Mouse (Mus musculus) kidney, adult 2 months (tissue): ENCODE data around the gene Trim29. TPM values are rescaled to one million over a fixed set of nuclear protein-coding genes. Genes with fewer than 3 reads are reported as not detected.

Experiments used
- DNase-seq: peaks from one replicate; pipeline ENCODE4 v3.0.0; 2021
- H3K27ac ChIP-seq: fragments of 200-500 bp; 2 replicates; pipeline ENCODE4 v1.5.1; 2012; ENCODE audit warnings: low read depth, low read length, control low read depth, inconsistent platforms; ENCODE audit not compliant: insufficient read depth
- H3K27me3 ChIP-seq: fragments of 200-500 bp; replicated peaks from 2 replicates; pipeline ENCODE4 v1.6.1; 2012; ENCODE audit warnings: mild to moderate bottlenecking, moderate library complexity, low read length, inconsistent platforms; ENCODE audit not compliant: control insufficient read depth, insufficient read depth
- H3K36me3 ChIP-seq: fragments of 200-500 bp; 2 replicates; pipeline ENCODE4 v1.6.1; 2012; ENCODE audit warnings: mild to moderate bottlenecking, moderate library complexity, low read length, inconsistent platforms; ENCODE audit not compliant: control insufficient read depth, insufficient read depth
- H3K4me1 ChIP-seq: fragments of 200-500 bp; 2 replicates; pipeline ENCODE4 v1.6.1; 2011; ENCODE audit warnings: low read length; ENCODE audit not compliant: control insufficient read depth, insufficient read depth
- H3K4me3 ChIP-seq: fragments of 200-500 bp; 2 replicates; pipeline ENCODE4 v1.5.1; 2011; ENCODE audit warnings: mild to moderate bottlenecking, low read depth, low read length, control low read depth; ENCODE audit not compliant: insufficient read depth
- CTCF ChIP-seq: fragments of 200-500 bp; conservative IDR thresholded peaks from 2 replicates; pipeline ENCODE4 v1.5.1; 2011; ENCODE audit warnings: low read depth, mild to moderate bottlenecking, control low read depth, low read length, moderate library complexity, mixed read lengths; ENCODE audit not compliant: insufficient read depth, insufficient read length
- POLR2A ChIP-seq: fragments of 200-500 bp; IDR thresholded peaks from one replicate; pipeline ENCODE4 v1.6.1; 2011; ENCODE audit warnings: low read depth, low read length, control low read depth
- WGBS: fragments of 180-500 bp; shearing (Covaris S2); methylation state at CpG from one replicate; pipeline ENCODE4 v1.1.7; 2018; 5-methylcytosine and 5-hydroxymethylcytosine counted together
- polyA plus RNA-seq: library from polyadenylated mRNA; depleted of rRNA; stranded (reverse); fragments of >200 nt; gene quantifications from 2 replicates; pipeline ENCODE4 v1.2.3, GENCODE M21; 2012

The Trim29 gene
- polyA plus RNA-seq, 1 experiment = 0.74 TPM

DNA sequence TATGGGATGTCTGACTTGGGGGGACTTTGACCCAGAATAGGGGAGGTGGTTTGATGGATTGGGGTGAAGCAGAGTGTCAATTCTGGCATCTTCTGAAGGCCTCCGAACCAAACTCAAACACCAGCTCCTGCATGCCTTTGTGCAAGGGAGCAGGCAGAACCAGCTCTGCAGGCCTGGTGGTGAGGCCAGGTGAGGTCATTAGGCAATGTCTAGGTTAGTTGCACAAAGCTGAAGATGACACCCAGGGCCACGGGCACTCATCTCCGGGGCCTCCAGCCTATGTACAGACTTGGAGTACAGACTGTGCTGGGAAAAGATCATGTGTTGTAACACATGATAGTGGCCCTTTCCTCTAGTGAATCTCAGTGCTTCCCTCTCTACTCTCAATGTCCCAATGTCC lies 3.2 kb downstream of the Trim29 start:
- TF ChIP-seq POLR2A = no peak
- no peak for TF ChIP-seq CTCF
- H3K27me3 ChIP-seq = no peaks in the 10 kb centered on the region
- no peaks in the 10 kb centered on the region for H3K36me3 ChIP-seq
- 79% methylated on average over 3 of the region's 3 CpGs for WGBS
- H3K4me1 ChIP-seq = no peaks in the 10 kb centered on the region
- H3K27ac ChIP-seq = no peak overlapping the region
- no peak overlapping the region for H3K4me3 ChIP-seq
- no peak for DNase-seq

- Histone ChIP-seq H3K27me3 (no peaks in the 10 kb centered on the region), H3K4me1 (no peaks in the 10 kb centered on the region), H3K4me3 (no peak overlapping the region), H3K36me3 (no peaks in the 10 kb centered on the region), H3K27ac (no peak overlapping the region)
- TF ChIP-seq CTCF (no peak), POLR2A (no peak)
- 58% methylated on average over 3 of the region's 3 CpGs for WGBS
- no peak for DNase-seq
Observed at GRCm38 (mm10) chr9:43315320-43315950, 4.8 kb downstream of the Trim29 start.

- no peaks in the 10 kb centered on the region for H3K27me3 ChIP-seq
- no peaks in the 10 kb centered on the region for H3K4me1 ChIP-seq
- TF ChIP-seq POLR2A = no peak
- TF ChIP-seq CTCF = no peak
- H3K27ac ChIP-seq = no peak overlapping the region
- H3K4me3 ChIP-seq = no peak overlapping the region
- DNase-seq = no peak
- no peaks in the 10 kb centered on the region for H3K36me3 ChIP-seq
- 88% methylated on average over 4 of the region's 4 CpGs for WGBS
Observed at GRCm38 (mm10) chr9:43316466-43316865, 5.8 kb downstream of the Trim29 start.

GRCm38 (mm10) chr9:43318661-43319060 lies 8.0 kb downstream of the Trim29 start:
- Histone ChIP-seq H3K4me1 (no peaks in the 10 kb centered on the region), H3K27ac (no peak overlapping the region), H3K27me3 (no peaks in the 10 kb centered on the region), H3K4me3 (no peak overlapping the region), H3K36me3 (no peaks in the 10 kb centered on the region)
- 71% methylated on average over 10 of the region's 10 CpGs for WGBS
- DNase-seq = no peak
- TF ChIP-seq POLR2A (no peak), CTCF (no peak)

DNA sequence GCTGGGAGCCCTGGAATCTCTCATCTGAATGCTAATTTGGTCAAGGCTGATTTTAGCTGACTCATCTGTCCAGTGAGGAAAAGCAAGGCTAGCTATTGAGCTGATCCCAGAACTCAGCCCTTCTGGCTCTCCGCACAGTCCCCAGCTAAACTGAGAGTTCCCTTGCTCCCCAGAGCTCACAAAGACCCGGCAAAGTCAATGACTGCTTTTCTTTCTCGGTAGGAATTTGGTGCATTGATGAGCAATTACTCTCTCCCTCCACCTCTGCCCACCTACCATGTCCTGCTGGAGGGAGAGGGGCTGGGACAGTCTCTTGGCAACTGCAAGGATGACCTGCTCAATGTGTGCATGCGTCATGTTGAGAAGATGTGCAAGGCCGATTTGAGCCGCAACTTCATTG lies 11.3 kb downstream of the Trim29 start:
- Histone ChIP-seq H3K36me3 (no peaks in the 10 kb centered on the region), H3K27me3 (no peaks in the 10 kb centered on the region), H3K27ac (no peak overlapping the region), H3K4me3 (no peak overlapping the region), H3K4me1 (no peaks in the 10 kb centered on the region)
- 85% methylated on average over 6 of the region's 6 CpGs for WGBS
- no peak for DNase-seq
- TF ChIP-seq POLR2A = no peak
- no peak for TF ChIP-seq CTCF

DNA sequence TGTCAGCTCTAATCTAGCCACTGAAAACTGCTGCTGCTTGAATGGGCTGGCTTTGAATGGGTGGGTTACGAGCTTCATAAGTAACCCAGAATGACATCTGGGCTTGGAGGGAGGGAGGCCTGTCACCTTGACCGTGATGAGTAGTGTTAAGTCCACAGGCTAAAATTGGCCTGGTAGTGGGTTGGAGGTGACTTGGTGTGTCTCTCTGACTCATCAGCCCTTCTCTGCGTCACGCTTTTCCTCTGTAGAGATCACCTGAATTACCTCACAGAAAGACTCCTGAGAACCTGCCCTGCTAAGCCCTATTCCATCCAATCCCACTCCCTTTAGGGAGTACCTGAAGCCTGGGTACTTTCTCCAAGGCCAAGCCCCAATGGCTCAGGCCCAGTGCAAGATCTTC lies 12.0 kb downstream of the Trim29 start:
- DNase-seq = no peak
- Histone ChIP-seq H3K4me1 (no peaks in the 10 kb centered on the region), H3K27me3 (no peaks in the 10 kb centered on the region), H3K4me3 (no peak overlapping the region), H3K36me3 (no peaks in the 10 kb centered on the region), H3K27ac (no peak overlapping the region)
- 88% methylated on average over 4 of the region's 4 CpGs for WGBS
- no peak for TF ChIP-seq POLR2A
- TF ChIP-seq CTCF = no peak

DNA sequence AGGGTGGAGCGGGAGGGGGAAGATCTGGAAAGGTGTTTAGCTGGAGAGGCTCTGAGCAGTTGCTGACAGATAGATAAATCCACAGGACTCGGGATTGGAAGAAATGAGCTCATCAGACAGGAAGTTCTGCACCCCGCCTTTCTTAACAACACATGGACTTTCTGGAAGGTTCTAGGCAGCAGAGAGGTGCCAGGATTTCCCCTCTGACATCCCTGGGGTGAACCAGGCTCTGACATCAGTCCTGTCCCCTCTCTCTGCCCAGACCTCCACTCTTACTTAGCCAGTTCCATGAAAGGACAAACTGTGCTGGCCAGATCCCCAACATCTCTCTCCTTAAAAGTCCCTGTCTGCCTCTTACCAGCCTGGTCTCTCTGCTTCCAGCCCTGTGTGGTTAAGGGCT lies 14.8 kb downstream of the Trim29 start:
- WGBS = 65% methylated on average over 3 of the region's 3 CpGs
- DNase-seq = no peak
- Histone ChIP-seq H3K27ac (no peak overlapping the region), H3K4me3 (no peak overlapping the region), H3K36me3 (no peaks in the 10 kb centered on the region), H3K27me3 (no peaks in the 10 kb centered on the region), H3K4me1 (no peaks in the 10 kb centered on the region)
- TF ChIP-seq POLR2A = no peak
- TF ChIP-seq CTCF = no peak
